Mouse (Mus musculus) testis, postnatal 10 days (tissue): Measurements from ENCODE around the gene Slc25a12.
"Not testable (repeated sequence)": the region's sequence is repeated elsewhere in the genome, so short reads cannot be mapped to it uniquely, and the experiment has no call there.

ENCODE experiments used
- DNase-seq: peaks from one replicate; pipeline ENCODE4 v3.0.0; 2021; ENCODE audit warnings: low spot score

Gene Slc25a12

GRCm38 (mm10) chr2:71367125-71367880 is at the start of gene Slc25a12:
Gene Slc25a12, minus strand, starts transcription at chr2:71367749.
- peak; percentile 80 for DNase-seq

- DNase-seq, result no peak
Measured at GRCm38 (mm10) chr2:71405613-71406012, 38.1 kb upstream of the Slc25a12 start.

- DNase-seq, result no peak
Measured at GRCm38 (mm10) chr2:71389864-71390263, 22.3 kb upstream of the Slc25a12 start.

- peak; percentile 97 for DNase-seq
Measured at GRCm38 (mm10) chr2:71388951-71389763, 21.6 kb upstream of the Slc25a12 start, which contains the start of gene Hat1. Gene Hat1, plus strand, starts transcription at chr2:71388958.

GRCm38 (mm10) chr2:71387766-71388165 is 20.2 kb upstream of the Slc25a12 start:
- DNase-seq, result no peak

GRCm38 (mm10) chr2:71383890-71384289 is 16.3 kb upstream of the Slc25a12 start:
- no peak for DNase-seq

- no peak for DNase-seq
Measured at GRCm38 (mm10) chr2:71381962-71382361, 14.4 kb upstream of the Slc25a12 start.

GRCm38 (mm10) chr2:71377426-71377825 is 9.9 kb upstream of the Slc25a12 start:
- DNase-seq, result no peak

- DNase-seq, result no peak
Measured at GRCm38 (mm10) chr2:71376433-71376906, 8.9 kb upstream of the Slc25a12 start.

GRCm38 (mm10) chr2:71374275-71375155 is 7.0 kb upstream of the Slc25a12 start:
- no peak for DNase-seq

GRCm38 (mm10) chr2:71372261-71372660 is 4.7 kb upstream of the Slc25a12 start:
- not testable (repeated sequence) for DNase-seq

- no peak for DNase-seq
Measured at GRCm38 (mm10) chr2:71371790-71372189, 4.2 kb upstream of the Slc25a12 start.

- no peak for DNase-seq
Measured at GRCm38 (mm10) chr2:71368086-71368485, 537 bp upstream of the Slc25a12 start.

GRCm38 (mm10) chr2:71366618-71367124 is 878 bp downstream of the Slc25a12 start:
- no peak for DNase-seq

- DNase-seq, result no peak
Measured at GRCm38 (mm10) chr2:71360192-71360591, 7.4 kb downstream of the Slc25a12 start.

GRCm38 (mm10) chr2:71358347-71358746 is 9.2 kb downstream of the Slc25a12 start:
- DNase-seq, result no peak

- no peak for DNase-seq
Measured at GRCm38 (mm10) chr2:71354055-71354425, 13.5 kb downstream of the Slc25a12 start.

GRCm38 (mm10) chr2:71353306-71354054 is 14.1 kb downstream of the Slc25a12 start:
- no peak for DNase-seq

- no peak for DNase-seq
Measured at GRCm38 (mm10) chr2:71351727-71351987, 15.9 kb downstream of the Slc25a12 start.

GRCm38 (mm10) chr2:71350904-71351726 is 16.4 kb downstream of the Slc25a12 start:
- DNase-seq, result no peak
